In the genomic region with DNA sequence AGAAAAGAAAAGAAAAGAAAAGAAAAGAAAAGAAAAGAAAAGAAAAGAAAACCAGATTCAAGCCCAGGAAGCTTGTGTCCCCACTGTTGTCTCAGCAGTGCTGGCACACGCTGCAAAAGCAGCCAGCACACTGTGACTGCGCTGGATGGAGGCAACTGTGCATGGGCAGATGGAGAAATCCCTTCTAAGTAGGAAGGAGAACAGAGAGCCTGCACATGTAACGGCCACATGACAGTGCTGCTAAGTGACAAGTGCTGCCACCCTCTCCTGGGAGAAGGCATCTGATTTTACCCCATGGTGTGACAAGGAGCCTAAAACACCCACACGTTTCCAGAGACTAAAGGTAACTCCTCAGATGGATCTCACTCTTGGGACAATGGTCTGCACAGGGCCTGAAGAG, we compare ENCODE assay signal across 12 mouse cellular contexts.
DNase-seq lines count a peak whose midpoint lies in the region; ATAC-seq and TF ChIP-seq lines count a peak whose summit lies in the region.
"Had no signal": no experiment of that assay in that cellular context is flagged by ENCODE, and none has a peak within 500 bp of the region (broad histone marks: within the 10 kb centered on the region; RNA-seq: fewer than 3 reads in every experiment).

No protein-coding gene starts in this region.

- no peak for TF ChIP-seq CTCF in lung, adult 2 months (IDR thresholded peaks at IDR 0.05; ENCODE audit: insufficient read depth, low read length)

- H3K9ac ChIP-seq in forebrain, embryonic 15.5 days (replicated peaks), result no peak overlapping the region
- no peak overlapping the region for H3K9ac ChIP-seq in hindbrain, embryonic 13.5 days
- H3K9ac ChIP-seq in heart, embryonic 16.5 days (ENCODE audit: low read length), result no peak overlapping the region

- no peak for TF ChIP-seq POLR2A in lung, adult 2 months (IDR thresholded peaks at IDR 0.05; ENCODE audit: borderline replicate concordance, extremely low read depth, low read depth, low read length)

- WGBS in forebrain, embryonic 15.5 days, result 79% methylated on average over 4 of the region's 4 CpGs
- WGBS in forebrain, embryonic 10.5 days, result 82% methylated on average over 4 of the region's 4 CpGs
- WGBS in hindbrain, embryonic 13.5 days, result 69% methylated on average over 4 of the region's 4 CpGs
- WGBS in hindbrain, embryonic 10.5 days, result 77% methylated on average over 4 of the region's 4 CpGs
- 72% methylated on average over 4 of the region's 4 CpGs for WGBS in heart, embryonic 16.5 days
- WGBS in lung, adult 2 months, result 92% methylated on average over 4 of the region's 4 CpGs

- intact Hi-C loops in left cerebral cortex, postnatal 14 days (cut with DNase I), result no loop called here

- ATAC-seq in forebrain, embryonic 15.5 days (replicated peaks), result no peak; the same call in 1 of the 2 replicates
- no peak for ATAC-seq in hindbrain, embryonic 13.5 days (ENCODE audit: low FRiP score)
- ATAC-seq in heart, embryonic 16.5 days (replicated peaks; ENCODE audit: extremely low read depth, insufficient read depth, low FRiP score), result no peak

- no peak overlapping the region for H3K4me2 ChIP-seq in forebrain, embryonic 15.5 days (replicated peaks)
- no peak overlapping the region for H3K4me2 ChIP-seq in hindbrain, embryonic 13.5 days
- H3K4me2 ChIP-seq in heart, embryonic 16.5 days (ENCODE audit: low read depth, low read length), result peak overlapping the region; percentile 36; the same call in 1 of the 2 replicates

- DNase-seq in forebrain, embryonic 10.5 days (ENCODE audit: extremely low spot score, low spot score), result no peak
- DNase-seq in hindbrain, embryonic 10.5 days (ENCODE audit: low spot score), result no peak
- DNase-seq in left cerebral cortex, postnatal 14 days (ENCODE audit: low spot score in 2 of 2), result peak; percentile 61 to 74
- DNase-seq in kidney, postnatal 10 days, result no peak
- DNase-seq in lung, adult 2 months, result no peak
- DNase-seq: adrenal gland, postnatal 14 days; liver; retina, postnatal 1 day had no signal

- H3K4me3 ChIP-seq in forebrain, embryonic 15.5 days, result no peak overlapping the region
- no peak overlapping the region for H3K4me3 ChIP-seq in forebrain, embryonic 10.5 days
- H3K4me3 ChIP-seq in hindbrain, embryonic 13.5 days, result no peak overlapping the region
- no peak overlapping the region for H3K4me3 ChIP-seq in hindbrain, embryonic 10.5 days
- H3K4me3 ChIP-seq in heart, embryonic 16.5 days (ENCODE audit: low read length), result no peak overlapping the region
- H3K4me3 ChIP-seq in lung, adult 2 months (replicated peaks; ENCODE audit: extremely low read depth, low read depth, low read length), result no peak overlapping the region

- no peaks in the 10 kb centered on the region for H3K27me3 ChIP-seq in forebrain, embryonic 15.5 days
- H3K27me3 ChIP-seq in forebrain, embryonic 10.5 days (ENCODE audit: poor library complexity, severe bottlenecking), result no peaks in the 10 kb centered on the region
- no peaks in the 10 kb centered on the region for H3K27me3 ChIP-seq in hindbrain, embryonic 13.5 days
- H3K27me3 ChIP-seq in hindbrain, embryonic 10.5 days (ENCODE audit: insufficient read depth, poor library complexity, severe bottlenecking), result no peaks in the 10 kb centered on the region
- no peaks in the 10 kb centered on the region for H3K27me3 ChIP-seq in heart, embryonic 16.5 days (ENCODE audit: control insufficient read depth, insufficient read depth, low read length)
- H3K27me3 ChIP-seq: Patski had no signal

- H3K36me3 ChIP-seq in forebrain, embryonic 15.5 days, result peaks cover 31% of the 10 kb centered on the region; the same call in 1 of the 2 replicates
- H3K36me3 ChIP-seq in forebrain, embryonic 10.5 days (replicated peaks), result peaks cover 61% of the 10 kb centered on the region
- peaks cover 52% of the 10 kb centered on the region for H3K36me3 ChIP-seq in hindbrain, embryonic 13.5 days
- H3K36me3 ChIP-seq in hindbrain, embryonic 10.5 days, result peaks cover 59% of the 10 kb centered on the region
- peaks cover 18% of the 10 kb centered on the region for H3K36me3 ChIP-seq in heart, embryonic 16.5 days (ENCODE audit: control insufficient read depth, insufficient read depth)

- no peaks in the 10 kb centered on the region for H3K4me1 ChIP-seq in forebrain, embryonic 15.5 days
- H3K4me1 ChIP-seq in forebrain, embryonic 10.5 days, result 0 out of 2 replicates have a peak, but pooled peaks cover 2% of the 10 kb centered on the region
- H3K4me1 ChIP-seq in hindbrain, embryonic 13.5 days (replicated peaks), result peaks cover 19% of the 10 kb centered on the region
- H3K4me1 ChIP-seq in hindbrain, embryonic 10.5 days (replicated peaks), result 0 out of 2 replicates have a peak, but pooled peaks cover 5% of the 10 kb centered on the region
- peaks cover 36% of the 10 kb centered on the region for H3K4me1 ChIP-seq in heart, embryonic 16.5 days (ENCODE audit: control insufficient read depth, insufficient read depth, low read length)
- peaks cover 5% of the 10 kb centered on the region; the same call in 1 of the 2 replicates for H3K4me1 ChIP-seq in lung, adult 2 months (ENCODE audit: control insufficient read depth, insufficient read depth, low read length)

- peak overlapping the region; percentile 11; the same call in 1 of the 2 replicates for H3K27ac ChIP-seq in forebrain, embryonic 15.5 days (replicated peaks)
- no peak overlapping the region for H3K27ac ChIP-seq in forebrain, embryonic 10.5 days
- H3K27ac ChIP-seq in hindbrain, embryonic 13.5 days, result 0 out of 2 replicates have a peak overlapping the region, but pooled peaks have one; percentile 44
- H3K27ac ChIP-seq in hindbrain, embryonic 10.5 days, result no peak overlapping the region
- H3K27ac ChIP-seq in heart, embryonic 16.5 days (ENCODE audit: low read length), result peak overlapping the region; percentile 91

- no peaks in the 10 kb centered on the region for H3K9me3 ChIP-seq in forebrain, embryonic 15.5 days
- H3K9me3 ChIP-seq in forebrain, embryonic 10.5 days, result no peaks in the 10 kb centered on the region
- H3K9me3 ChIP-seq in hindbrain, embryonic 13.5 days, result no peaks in the 10 kb centered on the region
- H3K9me3 ChIP-seq in hindbrain, embryonic 10.5 days, result no peaks in the 10 kb centered on the region
- no peaks in the 10 kb centered on the region for H3K9me3 ChIP-seq in heart, embryonic 16.5 days (replicated peaks; ENCODE audit: control insufficient read depth, low read length)

Comparison
In these comparisons a context has a peak if more than half of its experiments do, and no peak if none do; other contexts are left out.
1. H3K27ac ChIP-seq: peak in forebrain, embryonic 15.5 days (single experiment), hindbrain, embryonic 13.5 days (single experiment) and heart, embryonic 16.5 days (single experiment); none in forebrain, embryonic 10.5 days (single experiment) and hindbrain, embryonic 10.5 days (single experiment).
2. DNase-seq: peak in left cerebral cortex, postnatal 14 days (2 of 2); none in forebrain, embryonic 10.5 days (single experiment), hindbrain, embryonic 10.5 days (single experiment), kidney, postnatal 10 days (single experiment) and lung, adult 2 months (single experiment).